Mouse (Mus musculus) bone marrow macrophage, adult 2 months (primary cell): ENCODE data around the gene Tspan9.

ENCODE experiments used
- CTCF ChIP-seq: IDR thresholded peaks from 2 replicates; pipeline ENCODE4 v1.5.1; 2012; ENCODE audit warnings: low read depth, mild to moderate bottlenecking, low read length, moderate library complexity
- POLR2A ChIP-seq: IDR thresholded peaks from 2 replicates; pipeline ENCODE4 v1.6.1; 2012; ENCODE audit warnings: mild to moderate bottlenecking, low read depth, low read length, borderline replicate concordance

- TF ChIP-seq CTCF: no peak
- no peak for TF ChIP-seq POLR2A
Observed at GRCm38 (mm10) chr6:128047239-128047638, 96.2 kb downstream of the Tspan9 start.
